Mouse (Mus musculus) embryonic facial prominence, embryonic 10.5 days (tissue): Measurements from ENCODE around the gene Slc7a6os. TPM values are rescaled to one million over a fixed set of nuclear protein-coding genes. Genes with fewer than 3 reads are reported as not detected.
"Not testable (repeated sequence)": the region's sequence is repeated elsewhere in the genome, so short reads cannot be mapped to it uniquely, and the experiment has no call there.

Experiments
- DNase-seq: peaks from one replicate; pipeline ENCODE4 v3.0.0-alpha.2; 2017; ENCODE audit warnings: low spot score
- H3K27ac ChIP-seq: fragments of 300-500 bp; sonication (generic); replicated peaks from 2 replicates; pipeline ENCODE4 v1.5.1; 2016; ENCODE audit warnings: mild to moderate bottlenecking
- H3K27me3 ChIP-seq: fragments of 300-500 bp; sonication (generic); replicated peaks from 2 replicates; pipeline ENCODE4 v1.6.1; 2016; ENCODE audit warnings: low read depth, mild to moderate bottlenecking; ENCODE audit not compliant: poor library complexity, severe bottlenecking
- H3K36me3 ChIP-seq: fragments of 300-500 bp; sonication (generic); replicated peaks from 2 replicates; pipeline ENCODE4 v1.6.1; 2016; ENCODE audit warnings: mild to moderate bottlenecking, moderate library complexity
- H3K4me1 ChIP-seq: fragments of 300-500 bp; sonication (generic); 2 replicates; pipeline ENCODE4 v1.6.1; 2016
- H3K4me3 ChIP-seq: fragments of 300-500 bp; sonication (generic); 2 replicates; pipeline ENCODE4 v1.5.1; 2016; ENCODE audit warnings: mild to moderate bottlenecking, moderate library complexity
- H3K9me3 ChIP-seq: fragments of 300-500 bp; sonication (generic); 2 replicates; pipeline ENCODE4 v1.6.1; 2016; ENCODE audit warnings: mild to moderate bottlenecking
- WGBS: fragments of 180-500 bp; shearing (Covaris S2); methylation state at CpG from one replicate; pipeline ENCODE4 v1.1.7; 2016; 5-methylcytosine and 5-hydroxymethylcytosine counted together
- polyA plus RNA-seq: library from polyadenylated mRNA; unstranded; fragments of >200 nt; fragmentation: Nextera tagmentation; extraction: Ambion mirVana; gene quantifications from 2 replicates; pipeline ENCODE4 v1.2.1, GENCODE M21; 2016

The Slc7a6os gene
- polyA plus RNA-seq, 1 experiment from 2014 or later = 39.7 TPM

- H3K9me3 ChIP-seq = no peaks in the 10 kb centered on the region
- H3K36me3 ChIP-seq = peaks cover 69% of the 10 kb centered on the region
- 1% methylated on average over 35 of the region's 35 CpGs for WGBS
- H3K4me1 ChIP-seq = peaks cover 15% of the 10 kb centered on the region
- no peak for DNase-seq
- peak overlapping the region; percentile 93 for H3K27ac ChIP-seq
- no peaks in the 10 kb centered on the region for H3K27me3 ChIP-seq
- H3K4me3 ChIP-seq = peak overlapping the region; percentile 95
Observed at GRCm38 (mm10) chr8:106210035-106210731, 552 bp downstream of the Slc7a6os start.

- not testable (repeated sequence) for H3K4me1 ChIP-seq, H3K4me3 ChIP-seq, H3K27me3 ChIP-seq, H3K27ac ChIP-seq, H3K9me3 ChIP-seq, DNase-seq
- H3K36me3 ChIP-seq = peaks cover 99% of the 10 kb centered on the region
- WGBS = 88% methylated on average over 3 of the region's 3 CpGs
Observed at GRCm38 (mm10) chr8:106199596-106199995, 11.1 kb downstream of the Slc7a6os start.

- WGBS = 31% methylated on average over 1 of the region's 1 CpGs
- no peaks in the 10 kb centered on the region for H3K4me1 ChIP-seq
- H3K4me3 ChIP-seq = no peak overlapping the region
- peak; percentile 19 for DNase-seq
- no peaks in the 10 kb centered on the region for H3K27me3 ChIP-seq
- peaks cover 99% of the 10 kb centered on the region for H3K36me3 ChIP-seq
- H3K27ac ChIP-seq = no peak overlapping the region
- H3K9me3 ChIP-seq = no peaks in the 10 kb centered on the region
Observed at GRCm38 (mm10) chr8:106198741-106199140, 12.0 kb downstream of the Slc7a6os start.

GRCm38 (mm10) chr8:106194062-106194461 is 16.7 kb downstream of the Slc7a6os start:
- 91% methylated on average over 5 of the region's 5 CpGs for WGBS
- no peak overlapping the region for H3K27ac ChIP-seq
- peaks cover 94% of the 10 kb centered on the region for H3K36me3 ChIP-seq
- H3K27me3 ChIP-seq = no peaks in the 10 kb centered on the region
- no peaks in the 10 kb centered on the region for H3K9me3 ChIP-seq
- H3K4me3 ChIP-seq = no peak overlapping the region
- no peak for DNase-seq
- no peaks in the 10 kb centered on the region for H3K4me1 ChIP-seq

- 84% methylated on average over 6 of the region's 6 CpGs for WGBS
- no peaks in the 10 kb centered on the region for H3K4me1 ChIP-seq
- H3K27ac ChIP-seq = no peak overlapping the region
- no peak for DNase-seq
- peaks cover 94% of the 10 kb centered on the region for H3K36me3 ChIP-seq
- no peak overlapping the region for H3K4me3 ChIP-seq
- no peaks in the 10 kb centered on the region for H3K27me3 ChIP-seq
- no peaks in the 10 kb centered on the region for H3K9me3 ChIP-seq
Observed at GRCm38 (mm10) chr8:106193162-106193561, 17.6 kb downstream of the Slc7a6os start.

GRCm38 (mm10) chr8:106191639-106192038 is 19.1 kb downstream of the Slc7a6os start:
- Histone ChIP-seq H3K4me3 (no peak overlapping the region), H3K27ac (no peak overlapping the region), H3K4me1 (no peaks in the 10 kb centered on the region), H3K27me3 (no peaks in the 10 kb centered on the region), H3K36me3 (peaks cover 94% of the 10 kb centered on the region), H3K9me3 (no peaks in the 10 kb centered on the region)
- no peak for DNase-seq
- 93% methylated on average over 5 of the region's 5 CpGs for WGBS

- Histone ChIP-seq H3K4me3 (no peak overlapping the region), H3K36me3 (peaks cover 94% of the 10 kb centered on the region), H3K27me3 (no peaks in the 10 kb centered on the region), H3K4me1 (no peaks in the 10 kb centered on the region), H3K27ac (no peak overlapping the region), H3K9me3 (no peaks in the 10 kb centered on the region)
- WGBS = 93% methylated on average over 4 of the region's 4 CpGs
- no peak for DNase-seq
Observed at GRCm38 (mm10) chr8:106189162-106189561, 21.6 kb downstream of the Slc7a6os start.

- H3K27ac ChIP-seq = no peak overlapping the region
- 91% methylated on average over 3 of the region's 3 CpGs for WGBS
- H3K27me3 ChIP-seq = no peaks in the 10 kb centered on the region
- no peak for DNase-seq
- peaks cover 93% of the 10 kb centered on the region for H3K36me3 ChIP-seq
- no peaks in the 10 kb centered on the region for H3K9me3 ChIP-seq
- H3K4me3 ChIP-seq = no peak overlapping the region
- H3K4me1 ChIP-seq = no peaks in the 10 kb centered on the region
Observed at GRCm38 (mm10) chr8:106186394-106186793, 24.3 kb downstream of the Slc7a6os start.

GRCm38 (mm10) chr8:106185628-106186270 is 25.0 kb downstream of the Slc7a6os start:
- no peaks in the 10 kb centered on the region for H3K27me3 ChIP-seq
- 85% methylated on average over 8 of the region's 8 CpGs for WGBS
- no peak for DNase-seq
- no peak overlapping the region for H3K4me3 ChIP-seq
- no peaks in the 10 kb centered on the region for H3K4me1 ChIP-seq
- no peak overlapping the region for H3K27ac ChIP-seq
- H3K9me3 ChIP-seq = no peaks in the 10 kb centered on the region
- H3K36me3 ChIP-seq = peaks cover 90% of the 10 kb centered on the region

- H3K4me3 ChIP-seq = no peak overlapping the region
- H3K27me3 ChIP-seq = no peaks in the 10 kb centered on the region
- WGBS = 79% methylated on average over 2 of the region's 2 CpGs
- H3K27ac ChIP-seq = no peak overlapping the region
- no peaks in the 10 kb centered on the region for H3K9me3 ChIP-seq
- no peak for DNase-seq
- H3K36me3 ChIP-seq = peaks cover 38% of the 10 kb centered on the region
- peaks cover 26% of the 10 kb centered on the region for H3K4me1 ChIP-seq
Observed at GRCm38 (mm10) chr8:106178428-106178827, 32.3 kb downstream of the Slc7a6os start.

- Histone ChIP-seq H3K4me3 (no peak overlapping the region), H3K27ac (no peak overlapping the region), H3K9me3 (no peaks in the 10 kb centered on the region), H3K4me1 (peaks cover 26% of the 10 kb centered on the region), H3K27me3 (no peaks in the 10 kb centered on the region), H3K36me3 (peaks cover 37% of the 10 kb centered on the region)
- no peak for DNase-seq
- 89% methylated on average over 1 of the region's 1 CpGs for WGBS
Observed at GRCm38 (mm10) chr8:106177594-106177993, 33.1 kb downstream of the Slc7a6os start.

GRCm38 (mm10) chr8:106176891-106177290 is 33.8 kb downstream of the Slc7a6os start:
- H3K27me3 ChIP-seq = no peaks in the 10 kb centered on the region
- H3K4me1 ChIP-seq = peaks cover 26% of the 10 kb centered on the region
- no peak for DNase-seq
- H3K27ac ChIP-seq = no peak overlapping the region
- peaks cover 31% of the 10 kb centered on the region for H3K36me3 ChIP-seq
- H3K4me3 ChIP-seq = no peak overlapping the region
- no peaks in the 10 kb centered on the region for H3K9me3 ChIP-seq
- WGBS = 53% methylated on average over 1 of the region's 1 CpGs

- Histone ChIP-seq H3K9me3 (no peaks in the 10 kb centered on the region), H3K4me3 (no peak overlapping the region), H3K36me3 (peaks cover 8% of the 10 kb centered on the region), H3K27ac (no peak overlapping the region), H3K27me3 (no peaks in the 10 kb centered on the region), H3K4me1 (peaks cover 34% of the 10 kb centered on the region)
- 94% methylated on average over 3 of the region's 3 CpGs for WGBS
- no peak for DNase-seq
Observed at GRCm38 (mm10) chr8:106173566-106173965, 37.2 kb downstream of the Slc7a6os start.
